Mouse (Mus musculus): Measurements from ENCODE around the gene Ip6k2. TPM values are rescaled to one million over a fixed set of nuclear protein-coding genes. Genes with fewer than 3 reads are reported as not detected.

The Ip6k2 gene
- total and polyA plus RNA-seq, 3 experiments: 33.6 to 43.8 (median 39.0) TPM

DNA sequence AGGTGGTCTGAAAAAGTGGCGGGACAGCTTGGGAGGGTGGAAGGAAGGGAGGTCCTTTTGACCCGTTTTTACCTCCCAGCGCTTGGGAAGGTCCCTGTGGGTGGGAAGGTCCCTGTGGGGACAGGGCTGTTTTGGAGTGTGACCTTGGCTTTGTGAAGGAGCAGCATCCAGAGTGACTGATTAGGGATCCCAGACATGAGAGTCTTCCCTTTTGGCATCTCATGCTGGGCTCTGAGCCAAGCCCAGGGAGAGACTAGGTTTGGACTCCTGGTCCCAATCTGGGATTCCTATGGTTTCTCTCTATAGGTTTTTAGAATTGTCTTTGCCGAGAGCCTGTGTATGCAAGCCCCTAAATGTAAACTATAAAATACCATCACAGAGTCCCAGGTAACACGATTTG lies 26.9 kb downstream of the Ip6k2 start:
- Histone ChIP-seq H3K9me3 (replicated peaks) (no peaks in the 10 kb centered on the region), H3K4me1 (ENCODE audit: insufficient read depth, low read depth, low read length) (peaks cover 39% of the 10 kb centered on the region), H3K4me3 (ENCODE audit: low read depth, low read length) (no peak overlapping the region), H3K27me3 (ENCODE audit: insufficient read depth, low read length) (no peaks in the 10 kb centered on the region), H3K36me3 (replicated peaks) (peaks cover 86% of the 10 kb centered on the region)
- DNase-seq (ENCODE audit: low spot score) (no peak), ATAC-seq (ENCODE audit: extremely low read depth, insufficient number of reproducible peaks, low FRiP score, poor library complexity, severe bottlenecking) (no peak)
- TF ChIP-seq GATA2 (IDR thresholded peaks at IDR 0.05; ENCODE audit: borderline replicate concordance, low read depth, low read length) (no peak), POLR2AphosphoS5 (IDR thresholded peaks at IDR 0.05; ENCODE audit: insufficient replicate concordance, low read depth, low read length) (no peak), TAL1 (conservative IDR thresholded peaks at IDR 0.05; ENCODE audit: low read depth, low read length) (no peak), CTCF (IDR thresholded peaks at IDR 0.05; ENCODE audit: low read depth, low read length) (no peak), GATA1 (IDR thresholded peaks at IDR 0.05; ENCODE audit: borderline replicate concordance, low read length) (no peak)

GRCm38 (mm10) chr9:108815557-108815956 lies 32.0 kb downstream of the Ip6k2 start:
- DNase-seq (ENCODE audit: low spot score): no peak
- H3K4me1 ChIP-seq (ENCODE audit: insufficient read depth, low read depth, low read length): peaks cover under 1% of the 10 kb centered on the region
- no peak overlapping the region for H3K4me3 ChIP-seq (ENCODE audit: low read depth, low read length)
- TF ChIP-seq GATA1 (IDR thresholded peaks at IDR 0.05; ENCODE audit: borderline replicate concordance, low read length): no peak
- no peak for TF ChIP-seq POLR2AphosphoS5 (IDR thresholded peaks at IDR 0.05; ENCODE audit: insufficient replicate concordance, low read depth, low read length)
- TF ChIP-seq GATA2 (IDR thresholded peaks at IDR 0.05; ENCODE audit: borderline replicate concordance, low read depth, low read length): no peak
- TF ChIP-seq CTCF (IDR thresholded peaks at IDR 0.05; ENCODE audit: low read depth, low read length): no peak
- TF ChIP-seq TAL1 (conservative IDR thresholded peaks at IDR 0.05; ENCODE audit: low read depth, low read length): no peak
- ATAC-seq (ENCODE audit: extremely low read depth, insufficient number of reproducible peaks, low FRiP score, poor library complexity, severe bottlenecking): no peak
- H3K9me3 ChIP-seq (replicated peaks): no peaks in the 10 kb centered on the region
- H3K27me3 ChIP-seq (ENCODE audit: insufficient read depth, low read length): no peaks in the 10 kb centered on the region
- peaks cover 84% of the 10 kb centered on the region for H3K36me3 ChIP-seq (replicated peaks)

- ATAC-seq (ENCODE audit: extremely low read depth, insufficient number of reproducible peaks, low FRiP score, poor library complexity, severe bottlenecking) (no peak), DNase-seq (ENCODE audit: low spot score) (no peak)
- peak; percentile 47 for TF ChIP-seq CTCF (IDR thresholded peaks at IDR 0.05; ENCODE audit: low read depth, low read length)
- TF ChIP-seq TAL1 (conservative IDR thresholded peaks at IDR 0.05; ENCODE audit: low read depth, low read length): no peak
- TF ChIP-seq GATA1 (IDR thresholded peaks at IDR 0.05; ENCODE audit: borderline replicate concordance, low read length): no peak
- Histone ChIP-seq H3K9me3 (replicated peaks) (no peaks in the 10 kb centered on the region), H3K4me1 (ENCODE audit: insufficient read depth, low read depth, low read length) (peaks cover 6% of the 10 kb centered on the region; the same call in 1 of the 2 replicates), H3K4me3 (ENCODE audit: low read depth, low read length) (no peak overlapping the region), H3K36me3 (replicated peaks) (peaks cover 45% of the 10 kb centered on the region), H3K27me3 (ENCODE audit: insufficient read depth, low read length) (peaks cover 10% of the 10 kb centered on the region; the same call in 1 of the 2 replicates)
These were observed 35.9 kb downstream of the Ip6k2 start for GRCm38 (mm10) chr9:108819495-108819894.

DNA sequence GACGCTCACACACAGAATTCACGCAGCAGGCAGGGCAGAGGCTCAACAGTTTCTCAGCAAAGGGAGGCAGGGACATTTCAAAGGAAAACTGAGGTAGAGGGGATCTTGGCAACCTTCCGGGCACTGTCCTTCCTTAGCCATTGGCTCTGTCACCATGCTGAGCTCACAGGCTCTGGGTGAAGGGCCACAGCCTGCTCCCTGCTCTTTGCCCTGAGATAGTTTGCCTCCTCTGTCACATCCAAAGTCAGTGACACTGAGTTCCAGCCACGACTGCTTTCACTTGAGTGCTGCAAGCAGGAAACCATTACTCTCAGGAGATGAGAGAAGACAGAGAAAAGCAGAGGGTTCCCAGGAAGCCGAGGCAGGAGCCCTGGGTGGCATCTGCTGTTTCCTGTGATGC lies 36.5 kb downstream of the Ip6k2 start:
- Histone ChIP-seq H3K27me3 (ENCODE audit: insufficient read depth, low read length) (peaks cover 13% of the 10 kb centered on the region; the same call in 1 of the 2 replicates), H3K4me3 (ENCODE audit: low read depth, low read length) (no peak overlapping the region), H3K4me1 (ENCODE audit: insufficient read depth, low read depth, low read length) (peaks cover 6% of the 10 kb centered on the region; the same call in 1 of the 2 replicates), H3K9me3 (replicated peaks) (0 out of 2 replicates have a peak, but pooled peaks cover under 1% of the 10 kb centered on the region), H3K36me3 (replicated peaks) (peaks cover 40% of the 10 kb centered on the region)
- ATAC-seq (ENCODE audit: extremely low read depth, insufficient number of reproducible peaks, low FRiP score, poor library complexity, severe bottlenecking): no peak
- DNase-seq (ENCODE audit: low spot score): no peak
- TF ChIP-seq CTCF (IDR thresholded peaks at IDR 0.05; ENCODE audit: low read depth, low read length) (no peak), GATA2 (IDR thresholded peaks at IDR 0.05; ENCODE audit: borderline replicate concordance, low read depth, low read length) (no peak)

- H3K4me1 ChIP-seq (ENCODE audit: insufficient read depth, low read depth, low read length): peaks cover 6% of the 10 kb centered on the region; the same call in 1 of the 2 replicates
- DNase-seq (ENCODE audit: low spot score): no peak
- ATAC-seq (ENCODE audit: extremely low read depth, insufficient number of reproducible peaks, low FRiP score, poor library complexity, severe bottlenecking): no peak
- H3K9me3 ChIP-seq (replicated peaks): peaks cover 29% of the 10 kb centered on the region
- TF ChIP-seq CTCF (IDR thresholded peaks at IDR 0.05; ENCODE audit: low read depth, low read length) (no peak), GATA2 (IDR thresholded peaks at IDR 0.05; ENCODE audit: borderline replicate concordance, low read depth, low read length) (no peak), TAL1 (conservative IDR thresholded peaks at IDR 0.05; ENCODE audit: low read depth, low read length) (no peak), POLR2AphosphoS5 (IDR thresholded peaks at IDR 0.05; ENCODE audit: insufficient replicate concordance, low read depth, low read length) (no peak), GATA1 (IDR thresholded peaks at IDR 0.05; ENCODE audit: borderline replicate concordance, low read length) (no peak)
- H3K36me3 ChIP-seq (replicated peaks): peaks cover under 1% of the 10 kb centered on the region
- no peak overlapping the region for H3K4me3 ChIP-seq (ENCODE audit: low read depth, low read length)
- H3K27me3 ChIP-seq (ENCODE audit: insufficient read depth, low read length): peaks cover 23% of the 10 kb centered on the region; the same call in 1 of the 2 replicates
These were observed 40.6 kb downstream of the Ip6k2 start for GRCm38 (mm10) chr9:108824144-108824685.

DNA sequence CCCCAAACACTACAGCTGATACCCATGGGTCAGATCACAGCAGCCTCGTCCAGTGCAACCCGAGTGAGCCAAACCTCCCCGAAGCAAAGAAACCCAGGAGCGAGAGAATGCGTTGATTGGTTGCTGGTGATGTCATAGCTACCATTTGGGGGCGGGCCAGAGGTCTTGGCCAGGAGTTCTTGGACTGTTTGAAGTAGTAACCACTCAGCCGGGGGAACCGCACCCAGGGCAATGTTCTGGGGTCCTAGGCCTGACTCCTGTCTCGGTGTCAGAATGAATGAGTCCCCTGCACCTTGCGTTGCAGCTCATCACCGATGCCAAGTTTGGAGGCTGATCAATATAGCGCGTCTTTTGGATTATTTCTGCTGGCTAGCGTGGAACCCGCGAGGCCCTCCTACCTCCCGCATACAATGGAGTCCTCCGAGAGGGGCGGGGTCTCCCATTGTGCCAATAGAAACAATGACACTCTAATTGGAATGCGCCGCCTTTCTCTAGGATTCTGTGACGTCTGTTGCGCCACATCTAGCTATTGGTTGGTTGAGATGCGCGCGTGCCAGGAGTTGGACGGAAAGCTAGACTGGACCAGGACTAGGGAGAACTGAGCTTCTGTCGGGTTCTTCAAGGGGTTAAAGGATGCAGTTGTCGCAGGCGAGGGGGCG lies 41.3 kb downstream of the Ip6k2 start:
- H3K27me3 ChIP-seq (ENCODE audit: insufficient read depth, low read length): peaks cover 23% of the 10 kb centered on the region; the same call in 1 of the 2 replicates
- no peak overlapping the region for H3K4me3 ChIP-seq (ENCODE audit: low read depth, low read length)
- TF ChIP-seq POLR2AphosphoS5 (IDR thresholded peaks at IDR 0.05; ENCODE audit: insufficient replicate concordance, low read depth, low read length) (no peak), GATA1 (IDR thresholded peaks at IDR 0.05; ENCODE audit: borderline replicate concordance, low read length) (no peak)
- peaks cover 29% of the 10 kb centered on the region for H3K9me3 ChIP-seq (replicated peaks)
- no peaks in the 10 kb centered on the region for H3K36me3 ChIP-seq (replicated peaks)
- DNase-seq (ENCODE audit: low spot score) (no peak), ATAC-seq (ENCODE audit: extremely low read depth, insufficient number of reproducible peaks, low FRiP score, poor library complexity, severe bottlenecking) (no peak)
- H3K4me1 ChIP-seq (ENCODE audit: insufficient read depth, low read depth, low read length): peaks cover 6% of the 10 kb centered on the region; the same call in 1 of the 2 replicates
